Comparison of ENCODE assay signal across 13 mouse cellular contexts in genomic region chr17:14475778-14476647, GRCm38 (mm10).
A peak's percentile ranks its signal among the peaks of the same experiment; 100 is the strongest.
DNase-seq lines count a peak whose midpoint lies in the region; ATAC-seq and TF ChIP-seq lines count a peak whose summit lies in the region.
"Had no signal": no experiment of that assay in that cellular context is flagged by ENCODE, and none has a peak within 500 bp of the region (broad histone marks: within the 10 kb centered on the region; RNA-seq: fewer than 3 reads in every experiment).

No protein-coding gene starts in this region.

- WGBS in heart, embryonic 16.5 days, result 18% methylated on average over 23 of the region's 23 CpGs
- 67% methylated on average over 23 of the region's 23 CpGs for WGBS in midbrain, embryonic 16.5 days
- WGBS in midbrain, embryonic 15.5 days, result 66% methylated on average over 23 of the region's 23 CpGs
- 21% methylated on average over 23 of the region's 23 CpGs for WGBS in intestine, postnatal 0 days

- 0 out of 2 replicates have a peak overlapping the region, but pooled peaks have one; percentile 2 for H3K4me2 ChIP-seq in heart, embryonic 16.5 days (ENCODE audit: low read depth, low read length)
- no peak overlapping the region for H3K4me2 ChIP-seq in midbrain, embryonic 16.5 days (ENCODE audit: low read length)
- no peak overlapping the region for H3K4me2 ChIP-seq in midbrain, embryonic 15.5 days
- H3K4me2 ChIP-seq in intestine, postnatal 0 days (replicated peaks; ENCODE audit: low read depth), result peak overlapping the region; percentile 21
- H3K4me2 ChIP-seq: hindbrain, embryonic 15.5 days had no signal

- H3K9me3 ChIP-seq in heart, embryonic 16.5 days (replicated peaks; ENCODE audit: control insufficient read depth, low read length), result no peaks in the 10 kb centered on the region
- H3K9me3 ChIP-seq in midbrain, embryonic 16.5 days (replicated peaks; ENCODE audit: control insufficient read depth, low read length, poor library complexity, severe bottlenecking), result no peaks in the 10 kb centered on the region
- H3K9me3 ChIP-seq in midbrain, embryonic 15.5 days, result no peaks in the 10 kb centered on the region
- no peaks in the 10 kb centered on the region for H3K9me3 ChIP-seq in intestine, postnatal 0 days (ENCODE audit: control insufficient read depth)
- H3K9me3 ChIP-seq: hindbrain, embryonic 15.5 days had no signal

- H3K27ac ChIP-seq in heart, embryonic 16.5 days (ENCODE audit: low read length), result no peak overlapping the region
- no peak overlapping the region for H3K27ac ChIP-seq in midbrain, embryonic 16.5 days (ENCODE audit: low read length)
- no peak overlapping the region for H3K27ac ChIP-seq in midbrain, embryonic 15.5 days
- H3K27ac ChIP-seq in intestine, postnatal 0 days (ENCODE audit: low read depth, low read length), result no peak overlapping the region
- H3K27ac ChIP-seq: hindbrain, embryonic 15.5 days had no signal

- no peak overlapping the region for H3K4me3 ChIP-seq in heart, embryonic 16.5 days (ENCODE audit: low read length)
- H3K4me3 ChIP-seq in midbrain, embryonic 16.5 days (ENCODE audit: low read depth, low read length), result no peak overlapping the region
- no peak overlapping the region for H3K4me3 ChIP-seq in midbrain, embryonic 15.5 days
- H3K4me3 ChIP-seq in intestine, postnatal 0 days (ENCODE audit: low read depth, low read length), result no peak overlapping the region
- H3K4me3 ChIP-seq: hindbrain, embryonic 15.5 days had no signal

- peaks cover 7% of the 10 kb centered on the region; the same call in 1 of the 2 replicates for H3K27me3 ChIP-seq in heart, embryonic 16.5 days (ENCODE audit: control insufficient read depth, insufficient read depth, low read length)
- no peaks in the 10 kb centered on the region for H3K27me3 ChIP-seq in midbrain, embryonic 16.5 days (ENCODE audit: control insufficient read depth, insufficient read depth, low read depth, low read length)
- H3K27me3 ChIP-seq in midbrain, embryonic 15.5 days (replicated peaks), result no peaks in the 10 kb centered on the region
- no peaks in the 10 kb centered on the region for H3K27me3 ChIP-seq in intestine, postnatal 0 days (replicated peaks; ENCODE audit: control insufficient read depth, insufficient read depth, low read length)
- H3K27me3 ChIP-seq: hindbrain, embryonic 15.5 days had no signal

- no peak for ATAC-seq in heart, embryonic 16.5 days (replicated peaks; ENCODE audit: extremely low read depth, insufficient read depth, low FRiP score)
- ATAC-seq in midbrain, embryonic 16.5 days, result peak; percentile 42; the same call in 1 of the 2 replicates
- ATAC-seq in midbrain, embryonic 15.5 days (replicated peaks), result no peak
- no peak for ATAC-seq in intestine, postnatal 0 days
- ATAC-seq: CD4-positive, CD25-positive, alpha-beta regulatory T cell, adult 4 months had no signal

- H3K36me3 ChIP-seq in heart, embryonic 16.5 days (ENCODE audit: control insufficient read depth, insufficient read depth), result no peaks in the 10 kb centered on the region
- H3K36me3 ChIP-seq in midbrain, embryonic 16.5 days (ENCODE audit: control insufficient read depth, insufficient read depth, low read length), result no peaks in the 10 kb centered on the region
- H3K36me3 ChIP-seq in midbrain, embryonic 15.5 days (replicated peaks), result no peaks in the 10 kb centered on the region
- no peaks in the 10 kb centered on the region for H3K36me3 ChIP-seq in intestine, postnatal 0 days (ENCODE audit: control insufficient read depth, insufficient read depth)
- H3K36me3 ChIP-seq: hindbrain, embryonic 15.5 days had no signal

- TF ChIP-seq CTCF in intestine, postnatal 0 days (IDR thresholded peaks at IDR 0.05; ENCODE audit: low read depth), result no peak

- peaks cover 5% of the 10 kb centered on the region for H3K4me1 ChIP-seq in heart, embryonic 16.5 days (ENCODE audit: control insufficient read depth, insufficient read depth, low read length)
- no peaks in the 10 kb centered on the region for H3K4me1 ChIP-seq in midbrain, embryonic 16.5 days (ENCODE audit: control insufficient read depth, insufficient read depth, low read length)
- no peaks in the 10 kb centered on the region; the same call in 1 of the 2 replicates for H3K4me1 ChIP-seq in midbrain, embryonic 15.5 days
- no peaks in the 10 kb centered on the region for H3K4me1 ChIP-seq in intestine, postnatal 0 days (replicated peaks; ENCODE audit: control insufficient read depth, insufficient read depth, low read length)
- H3K4me1 ChIP-seq: hindbrain, embryonic 15.5 days had no signal

- no peak for DNase-seq in heart, adult 18-20 months
- no peak for DNase-seq in layer of hippocampus, adult 9-11 months
- no peak for DNase-seq in spleen, postnatal 14 days (ENCODE audit: low spot score in 2 of 2)
- no peak for DNase-seq in urinary bladder, postnatal 36 days (ENCODE audit: low spot score in 2 of 2)
- DNase-seq: cerebellum, postnatal 25 days; gastrocnemius, postnatal 10 days; right cerebral cortex, postnatal 4 days had no signal

- no peak overlapping the region for H3K9ac ChIP-seq in heart, embryonic 16.5 days (ENCODE audit: low read length)
- H3K9ac ChIP-seq in midbrain, embryonic 16.5 days (ENCODE audit: low read depth, low read length), result no peak overlapping the region
- H3K9ac ChIP-seq in midbrain, embryonic 15.5 days, result no peak overlapping the region
- H3K9ac ChIP-seq in intestine, postnatal 0 days (ENCODE audit: low read depth, low read length), result no peak overlapping the region
- H3K9ac ChIP-seq: hindbrain, embryonic 15.5 days had no signal

Comparison
In these comparisons a context has a peak if more than half of its experiments do, and no peak if none do; other contexts are left out.
1. H3K4me2 ChIP-seq: peak in heart, embryonic 16.5 days (single experiment) and intestine, postnatal 0 days (single experiment); none in midbrain, embryonic 16.5 days (single experiment) and midbrain, embryonic 15.5 days (single experiment).